Mouse (Mus musculus) ovary, postnatal 10 days (tissue): ENCODE measurements around the gene Olfr834.

Source experiments
- DNase-seq: peaks from one replicate; pipeline ENCODE4 v3.0.0; 2022; ENCODE audit warnings: low spot score

Olfr834 gene

GRCm38 (mm10) chr9:18987690-18988089 lies at the start of gene Olfr834:
TSS of gene Olfr834 (plus strand) at chr9:18987990.
- no peak for DNase-seq

DNA sequence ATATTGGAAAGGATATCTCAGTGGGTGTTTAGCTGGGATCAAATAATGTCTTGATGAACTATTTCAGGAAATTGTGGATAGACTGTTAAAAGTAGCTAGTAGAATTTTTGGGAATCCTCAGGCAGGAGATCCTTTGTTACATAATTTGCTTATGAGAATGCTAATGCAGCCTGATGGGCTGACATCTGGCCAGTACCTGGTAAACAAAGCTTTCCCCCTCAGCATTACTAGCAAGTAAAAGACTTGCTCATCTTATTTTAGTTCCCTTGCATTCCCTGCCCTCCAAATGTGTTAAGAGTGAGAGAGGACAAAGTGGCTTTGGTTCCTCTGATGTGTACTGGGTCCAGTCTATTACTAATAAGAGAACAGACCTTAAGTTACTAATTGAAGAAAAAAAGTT lies 25.8 kb upstream of the Olfr834 start:
- no peak for DNase-seq

GRCm38 (mm10) chr9:19032435-19032834 lies 44.6 kb downstream of the Olfr834 start, which contains the start of gene Olfr835:
TSS of gene Olfr835 (plus strand) at chr9:19032735.
- no peak for DNase-seq
